Mouse (Mus musculus): ENCODE data around the gene Stag3. TPM values are rescaled to one million over a fixed set of nuclear protein-coding genes. Genes with fewer than 3 reads are reported as not detected.

Stag3 gene
- 0.33 and 0.46 TPM in 2 replicates for polyA plus RNA-seq (2012; rRNA removed)

GRCm38 (mm10) chr5:138279585-138280424 lies at the start of gene Stag3, which contains the start of the genes Gm43720 and Gpc2:
Gene Stag3, plus strand, starts transcription at chr5:138280240.
Gene Gm43720, minus strand, starts transcription at chr5:138279958.
Gene Gpc2, minus strand, starts transcription at chr5:138280005.
- Histone ChIP-seq H3K4me1 (ENCODE audit: control insufficient read depth, insufficient read depth, insufficient read length, low read length) (peaks cover 6% of the 10 kb centered on the region), H3K36me3 (ENCODE audit: control insufficient read depth, insufficient read depth, low read length) (no peaks in the 10 kb centered on the region), H3K27me3 (ENCODE audit: control insufficient read depth, insufficient read depth, low read length) (peaks cover 6% of the 10 kb centered on the region; the same call in 1 of the 2 replicates), H3K4me3 (ENCODE audit: low read depth, low read length) (peak within 1 kb of the TSS; percentile 62), H3K27ac (ENCODE audit: insufficient read depth, low read depth, low read length) (no peak within 1 kb of the TSS)
- 1% methylated on average over 56 of the region's 56 CpGs for WGBS
- TF ChIP-seq CTCF (IDR thresholded peaks at IDR 0.05; ENCODE audit: extremely low read depth, insufficient read length, insufficient replicate concordance, low read depth, low read length) (no peak), POLR2A (IDR thresholded peaks at IDR 0.05; ENCODE audit: low read depth, low read length) (0 out of 2 replicates have a peak, but pooled peaks have one; percentile 8)

GRCm38 (mm10) chr5:138233778-138234177 lies 46.3 kb upstream of the Stag3 start:
- TF ChIP-seq POLR2A (IDR thresholded peaks at IDR 0.05; ENCODE audit: low read depth, low read length): no peak
- TF ChIP-seq CTCF (IDR thresholded peaks at IDR 0.05; ENCODE audit: extremely low read depth, insufficient read length, insufficient replicate concordance, low read depth, low read length): no peak
- WGBS: 81% methylated on average over 2 of the region's 2 CpGs
- H3K27ac ChIP-seq (ENCODE audit: insufficient read depth, low read depth, low read length): no peak overlapping the region
- no peaks in the 10 kb centered on the region for H3K27me3 ChIP-seq (ENCODE audit: control insufficient read depth, insufficient read depth, low read length)
- H3K36me3 ChIP-seq (ENCODE audit: control insufficient read depth, insufficient read depth, low read length): no peaks in the 10 kb centered on the region
- no peaks in the 10 kb centered on the region for H3K4me1 ChIP-seq (ENCODE audit: control insufficient read depth, insufficient read depth, insufficient read length, low read length)
- H3K4me3 ChIP-seq (ENCODE audit: low read depth, low read length): no peak overlapping the region

- TF ChIP-seq CTCF (IDR thresholded peaks at IDR 0.05; ENCODE audit: extremely low read depth, insufficient read length, insufficient replicate concordance, low read depth, low read length) (no peak), POLR2A (IDR thresholded peaks at IDR 0.05; ENCODE audit: low read depth, low read length) (no peak)
- no peaks in the 10 kb centered on the region for H3K27me3 ChIP-seq (ENCODE audit: control insufficient read depth, insufficient read depth, low read length)
- no peak overlapping the region for H3K4me3 ChIP-seq (ENCODE audit: low read depth, low read length)
- no peaks in the 10 kb centered on the region for H3K4me1 ChIP-seq (ENCODE audit: control insufficient read depth, insufficient read depth, insufficient read length, low read length)
- no peak overlapping the region for H3K27ac ChIP-seq (ENCODE audit: insufficient read depth, low read depth, low read length)
- H3K36me3 ChIP-seq (ENCODE audit: control insufficient read depth, insufficient read depth, low read length): no peaks in the 10 kb centered on the region
Observed at GRCm38 (mm10) chr5:138234224-138234623, 45.8 kb upstream of the Stag3 start.

GRCm38 (mm10) chr5:138241511-138241910 lies 38.5 kb upstream of the Stag3 start:
- H3K4me1 ChIP-seq (ENCODE audit: control insufficient read depth, insufficient read depth, insufficient read length, low read length): no peaks in the 10 kb centered on the region
- H3K4me3 ChIP-seq (ENCODE audit: low read depth, low read length): no peak overlapping the region
- no peak for TF ChIP-seq POLR2A (IDR thresholded peaks at IDR 0.05; ENCODE audit: low read depth, low read length)
- no peak for TF ChIP-seq CTCF (IDR thresholded peaks at IDR 0.05; ENCODE audit: extremely low read depth, insufficient read length, insufficient replicate concordance, low read depth, low read length)
- no peaks in the 10 kb centered on the region for H3K36me3 ChIP-seq (ENCODE audit: control insufficient read depth, insufficient read depth, low read length)
- no peaks in the 10 kb centered on the region for H3K27me3 ChIP-seq (ENCODE audit: control insufficient read depth, insufficient read depth, low read length)
- no peak overlapping the region for H3K27ac ChIP-seq (ENCODE audit: insufficient read depth, low read depth, low read length)
- WGBS: 3% methylated on average over 2 of the region's 2 CpGs

- no peaks in the 10 kb centered on the region for H3K27me3 ChIP-seq (ENCODE audit: control insufficient read depth, insufficient read depth, low read length)
- peaks cover 4% of the 10 kb centered on the region for H3K4me1 ChIP-seq (ENCODE audit: control insufficient read depth, insufficient read depth, insufficient read length, low read length)
- H3K36me3 ChIP-seq (ENCODE audit: control insufficient read depth, insufficient read depth, low read length): no peaks in the 10 kb centered on the region
- H3K27ac ChIP-seq (ENCODE audit: insufficient read depth, low read depth, low read length): no peak overlapping the region
- WGBS: 86% methylated on average over 12 of the region's 12 CpGs
- TF ChIP-seq CTCF (IDR thresholded peaks at IDR 0.05; ENCODE audit: extremely low read depth, insufficient read length, insufficient replicate concordance, low read depth, low read length) (no peak), POLR2A (IDR thresholded peaks at IDR 0.05; ENCODE audit: low read depth, low read length) (no peak)
- H3K4me3 ChIP-seq (ENCODE audit: low read depth, low read length): no peak overlapping the region
Observed at GRCm38 (mm10) chr5:138251144-138251543, 28.9 kb upstream of the Stag3 start.

GRCm38 (mm10) chr5:138253061-138253460 lies 27.0 kb upstream of the Stag3 start:
- Histone ChIP-seq H3K4me1 (ENCODE audit: control insufficient read depth, insufficient read depth, insufficient read length, low read length) (peaks cover 8% of the 10 kb centered on the region), H3K4me3 (ENCODE audit: low read depth, low read length) (no peak overlapping the region), H3K27ac (ENCODE audit: insufficient read depth, low read depth, low read length) (no peak overlapping the region), H3K36me3 (ENCODE audit: control insufficient read depth, insufficient read depth, low read length) (peaks cover 2% of the 10 kb centered on the region; the same call in 1 of the 2 replicates), H3K27me3 (ENCODE audit: control insufficient read depth, insufficient read depth, low read length) (no peaks in the 10 kb centered on the region)
- TF ChIP-seq CTCF (IDR thresholded peaks at IDR 0.05; ENCODE audit: extremely low read depth, insufficient read length, insufficient replicate concordance, low read depth, low read length) (no peak), POLR2A (IDR thresholded peaks at IDR 0.05; ENCODE audit: low read depth, low read length) (no peak)
- WGBS: 91% methylated on average over 3 of the region's 3 CpGs

GRCm38 (mm10) chr5:138255353-138256093 lies 24.5 kb upstream of the Stag3 start, which contains the start of gene Lamtor4:
Gene Lamtor4, plus strand, starts transcription at chr5:138255482.
- under 1% methylated on average over 38 of the region's 38 CpGs for WGBS
- Histone ChIP-seq H3K4me3 (ENCODE audit: low read depth, low read length) (peak within 1 kb of the TSS; percentile 69), H3K27me3 (ENCODE audit: control insufficient read depth, insufficient read depth, low read length) (no peaks in the 10 kb centered on the region), H3K27ac (ENCODE audit: insufficient read depth, low read depth, low read length) (peak within 1 kb of the TSS; percentile 64), H3K36me3 (ENCODE audit: control insufficient read depth, insufficient read depth, low read length) (peaks cover 21% of the 10 kb centered on the region), H3K4me1 (ENCODE audit: control insufficient read depth, insufficient read depth, insufficient read length, low read length) (peaks cover 8% of the 10 kb centered on the region)
- peak; percentile 86 for TF ChIP-seq POLR2A (IDR thresholded peaks at IDR 0.05; ENCODE audit: low read depth, low read length)
- TF ChIP-seq CTCF (IDR thresholded peaks at IDR 0.05; ENCODE audit: extremely low read depth, insufficient read length, insufficient replicate concordance, low read depth, low read length): no peak

Measured in small intestine, adult 2 months (tissue).